8 mouse cellular contexts compared by ENCODE assay signal in the genomic region with DNA sequence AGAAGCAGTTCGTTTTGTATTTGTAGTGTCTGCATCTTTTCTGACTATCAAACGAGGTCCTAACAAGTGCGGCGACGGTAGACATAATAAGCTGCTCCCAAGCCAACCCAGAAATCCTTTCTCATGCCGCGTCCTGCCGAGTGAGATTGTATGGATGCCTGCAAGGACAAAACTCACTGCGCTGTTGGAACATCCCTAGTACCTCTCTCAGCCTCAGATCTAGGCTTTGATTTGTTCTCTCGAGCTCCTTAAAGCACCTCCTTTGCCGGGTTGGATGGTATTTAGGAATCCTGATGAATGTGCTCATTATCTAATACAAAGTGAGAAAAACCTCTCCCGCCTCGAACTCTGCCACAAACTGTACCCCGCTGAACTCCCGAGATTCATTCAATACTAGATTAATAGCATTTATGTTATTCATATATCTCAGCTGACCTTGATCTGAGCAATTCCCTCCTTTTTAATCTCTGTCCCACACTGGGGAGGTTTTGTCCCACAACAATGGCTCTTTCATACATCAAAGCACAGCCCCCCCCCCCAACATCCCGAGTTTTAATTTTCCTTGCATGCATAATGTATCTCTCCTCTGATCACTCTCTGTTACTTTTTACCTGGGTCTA.
DNase-seq lines count a peak whose midpoint lies in the region; ATAC-seq and TF ChIP-seq lines count a peak whose summit lies in the region.

No protein-coding gene starts in this region.

- H3K9ac ChIP-seq in kidney, embryonic 15.5 days, result no peak overlapping the region
- peak overlapping the region; percentile 35; the same call in 1 of the 2 replicates for H3K9ac ChIP-seq in embryonic facial prominence, embryonic 14.5 days (ENCODE audit: low read depth, low read length)

- H3K9me3 ChIP-seq in kidney, embryonic 15.5 days (replicated peaks), result no peaks in the 10 kb centered on the region
- H3K9me3 ChIP-seq in embryonic facial prominence, embryonic 14.5 days (ENCODE audit: control insufficient read depth, low read length), result no peaks in the 10 kb centered on the region

- H3K4me2 ChIP-seq in kidney, embryonic 15.5 days, result peak overlapping the region; percentile 35
- peak overlapping the region; percentile 38 for H3K4me2 ChIP-seq in embryonic facial prominence, embryonic 14.5 days (ENCODE audit: low read depth, low read length)

- 65% methylated on average over 16 of the region's 16 CpGs for WGBS in kidney, embryonic 15.5 days
- 75% methylated on average over 16 of the region's 16 CpGs for WGBS in kidney, adult 2 months
- WGBS in embryonic facial prominence, embryonic 14.5 days, result 58% methylated on average over 16 of the region's 16 CpGs
- WGBS in olfactory bulb, adult 2 months, result 7% methylated on average over 16 of the region's 16 CpGs

- no peak for DNase-seq in kidney, adult 2 months
- DNase-seq in embryonic facial prominence, embryonic 14.5 days (ENCODE audit: low spot score), result peak; percentile 26
- peak; percentile 66 for DNase-seq in layer of hippocampus, adult 9-11 months
- DNase-seq in gastrocnemius, postnatal 25 days, result no peak
- no peak for DNase-seq in c-Kit-positive CD71-positive TER-119-positive erythroid progenitor cells, embryonic 14.5 days (ENCODE audit: low spot score)
- DNase-seq in heart, adult 8-10 months (ENCODE audit: low spot score), result no peak

- H3K36me3 ChIP-seq in kidney, embryonic 15.5 days, result no peaks in the 10 kb centered on the region
- H3K36me3 ChIP-seq in kidney, adult 2 months (ENCODE audit: control insufficient read depth, insufficient read depth, low read length), result no peaks in the 10 kb centered on the region
- no peaks in the 10 kb centered on the region for H3K36me3 ChIP-seq in embryonic facial prominence, embryonic 14.5 days (ENCODE audit: control insufficient read depth, insufficient read depth, low read length)

- no peak for ATAC-seq in kidney, embryonic 15.5 days (replicated peaks; ENCODE audit: low FRiP score)
- ATAC-seq in embryonic facial prominence, embryonic 14.5 days (ENCODE audit: low read depth), result no peak

- H3K27me3 ChIP-seq in kidney, embryonic 15.5 days, result no peaks in the 10 kb centered on the region
- no peaks in the 10 kb centered on the region for H3K27me3 ChIP-seq in kidney, adult 2 months (replicated peaks; ENCODE audit: control insufficient read depth, insufficient read depth, low read length)
- no peaks in the 10 kb centered on the region for H3K27me3 ChIP-seq in embryonic facial prominence, embryonic 14.5 days (replicated peaks; ENCODE audit: control insufficient read depth, insufficient read depth, low read length)

- H3K4me1 ChIP-seq in kidney, embryonic 15.5 days, result peaks cover 7% of the 10 kb centered on the region; the same call in 1 of the 2 replicates
- H3K4me1 ChIP-seq in kidney, adult 2 months (ENCODE audit: control insufficient read depth, insufficient read depth, low read length), result 0 out of 2 replicates have a peak, but pooled peaks cover 4% of the 10 kb centered on the region
- peaks cover 10% of the 10 kb centered on the region for H3K4me1 ChIP-seq in embryonic facial prominence, embryonic 14.5 days (ENCODE audit: control insufficient read depth, insufficient read depth, low read length)
- H3K4me1 ChIP-seq in olfactory bulb, adult 2 months (ENCODE audit: control insufficient read depth, insufficient read depth, low read length), result peaks cover 4% of the 10 kb centered on the region

- H3K27ac ChIP-seq in kidney, embryonic 15.5 days, result no peak overlapping the region
- H3K27ac ChIP-seq in kidney, adult 2 months (ENCODE audit: insufficient read depth, low read depth, low read length), result no peak overlapping the region
- H3K27ac ChIP-seq in embryonic facial prominence, embryonic 14.5 days (replicated peaks; ENCODE audit: low read depth, low read length), result no peak overlapping the region
- no peak overlapping the region for H3K27ac ChIP-seq in olfactory bulb, adult 2 months (ENCODE audit: insufficient read depth, low read depth, low read length)

- no peak for TF ChIP-seq POLR2A in kidney, adult 2 months (IDR thresholded peaks at IDR 0.05; ENCODE audit: low read depth, low read length)
- TF ChIP-seq POLR2A in olfactory bulb, adult 2 months (IDR thresholded peaks at IDR 0.05; ENCODE audit: insufficient read depth, low read depth, low read length), result no peak

- 0 out of 2 replicates have a peak overlapping the region, but pooled peaks have one; percentile 6 for H3K4me3 ChIP-seq in kidney, embryonic 15.5 days (replicated peaks)
- no peak overlapping the region for H3K4me3 ChIP-seq in kidney, adult 2 months (ENCODE audit: insufficient read depth, low read depth, low read length)
- peak overlapping the region; percentile 24; the same call in 1 of the 2 replicates for H3K4me3 ChIP-seq in embryonic facial prominence, embryonic 14.5 days (ENCODE audit: low read depth, low read length)
- peak overlapping the region; percentile 35 for H3K4me3 ChIP-seq in olfactory bulb, adult 2 months (ENCODE audit: insufficient read depth, low read depth, low read length)

- TF ChIP-seq CTCF in kidney, adult 2 months (conservative IDR thresholded peaks at IDR 0.05; ENCODE audit: insufficient read depth, insufficient read length, low read depth, low read length), result no peak
- TF ChIP-seq CTCF in olfactory bulb, adult 2 months (IDR thresholded peaks at IDR 0.05; ENCODE audit: insufficient read depth, low read depth, low read length), result no peak

Comparison
In these comparisons a context has a peak if more than half of its experiments do, and no peak if none do; other contexts are left out.
1. DNase-seq: peak in embryonic facial prominence, embryonic 14.5 days (single experiment) and layer of hippocampus, adult 9-11 months (single experiment); none in kidney, adult 2 months (single experiment), gastrocnemius, postnatal 25 days (single experiment), c-Kit-positive CD71-positive TER-119-positive erythroid progenitor cells, embryonic 14.5 days (single experiment) and heart, adult 8-10 months (single experiment).